Mouse (Mus musculus) liver, postnatal 0 days (tissue): Measurements from ENCODE around the gene Mapkapk5. TPM values are rescaled to one million over a fixed set of nuclear protein-coding genes. Genes with fewer than 3 reads are reported as not detected.

Experiments
- ATAC-seq: fragments of 200-750 bp; cut with Nextera tagmentation; 2 replicates; pipeline ENCODE4 v1.8.0; 2017; ENCODE audit warnings: mild to moderate bottlenecking, moderate library complexity
- DNase-seq: peaks from one replicate; pipeline ENCODE4 v3.0.0-alpha.2; 2016
- H3K27ac ChIP-seq: fragments of 300-500 bp; sonication (generic); 2 replicates; pipeline ENCODE4 v1.5.1; 2014; ENCODE audit warnings: antibody characterized with exemption, moderate library complexity, mild to moderate bottlenecking, low read depth
- H3K27me3 ChIP-seq: fragments of 300-500 bp; sonication (generic); 2 replicates; pipeline ENCODE4 v1.6.1; 2014; ENCODE audit warnings: low read length, control low read depth, mixed read lengths; ENCODE audit not compliant: insufficient read depth
- H3K36me3 ChIP-seq: fragments of 300-500 bp; sonication (generic); replicated peaks from 2 replicates; pipeline ENCODE4 v1.6.1; 2014; ENCODE audit warnings: mild to moderate bottlenecking, control low read depth, low read length, moderate library complexity, mixed read lengths; ENCODE audit not compliant: insufficient read depth
- H3K4me1 ChIP-seq: fragments of 300-500 bp; sonication (generic); 2 replicates; pipeline ENCODE4 v1.6.1; 2014; ENCODE audit warnings: antibody characterized with exemption, mild to moderate bottlenecking, control low read depth; ENCODE audit not compliant: insufficient read depth
- H3K4me2 ChIP-seq: fragments of 300-500 bp; sonication (generic); 2 replicates; pipeline ENCODE4 v1.6.1; 2014; ENCODE audit warnings: low read depth, mild to moderate bottlenecking, low read length, moderate library complexity, mixed read lengths
- H3K4me3 ChIP-seq: fragments of 300-500 bp; sonication (generic); 2 replicates; pipeline ENCODE4 v1.5.1; 2014; ENCODE audit warnings: low read depth, low read length
- H3K9ac ChIP-seq: fragments of 300-500 bp; sonication (generic); replicated peaks from 2 replicates; pipeline ENCODE4 v1.6.1; 2014; ENCODE audit warnings: mild to moderate bottlenecking, moderate library complexity
- H3K9me3 ChIP-seq: fragments of 300-500 bp; sonication (generic); 2 replicates; pipeline ENCODE4 v1.6.1; 2016; ENCODE audit warnings: mild to moderate bottlenecking, control low read depth, low read length, mixed read lengths
- CTCF ChIP-seq: sonication (generic); IDR thresholded peaks from 2 replicates; pipeline ENCODE4 v1.5.1; 2016; ENCODE audit warnings: antibody characterized with exemption, low read depth
- EP300 ChIP-seq: IDR thresholded peaks from 2 replicates; pipeline ENCODE4 v1.6.1; 2016; ENCODE audit warnings: antibody characterized with exemption, low read depth, mild to moderate bottlenecking
- WGBS: fragments of 180-500 bp; shearing (Covaris S2); extraction: QIAGEN DNeasy Blood & Tissue Kit; methylation state at CpG from one replicate; pipeline ENCODE4 v1.1.7; 2014; ENCODE audit not compliant: insufficient replicate concordance; 5-methylcytosine and 5-hydroxymethylcytosine counted together
- polyA plus RNA-seq: library from polyadenylated mRNA; unstranded; fragments of >200 nt; fragmentation: Nextera tagmentation; extraction: Ambion mirVana; gene quantifications from 2 replicates; pipeline ENCODE4 v1.2.1, GENCODE M21; 2015

The Mapkapk5 gene
- polyA plus RNA-seq, 1 experiment from 2014 or later: 18.1 TPM

DNA sequence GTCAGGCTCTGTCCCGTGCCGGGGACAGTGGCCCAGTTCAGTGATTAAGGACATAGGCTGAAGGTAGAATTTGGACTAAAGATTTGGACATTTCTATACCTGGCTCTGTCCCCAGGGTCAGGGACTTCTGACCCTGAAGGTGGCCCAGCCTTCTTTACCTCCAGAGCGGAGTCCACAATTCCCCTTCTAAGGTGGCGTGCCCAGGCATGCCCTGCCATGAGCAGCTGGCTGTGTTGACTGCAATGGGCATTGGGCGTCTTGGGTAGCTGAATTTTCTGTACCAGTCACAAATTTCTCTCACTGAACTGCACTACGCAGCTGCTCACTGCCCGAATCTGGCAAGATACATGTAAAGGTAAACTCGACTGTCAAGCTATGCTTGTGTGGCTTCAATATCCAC, 36.2 kb upstream of the Mapkapk5 start:
- 81% methylated on average over 8 of the region's 8 CpGs for WGBS
- TF ChIP-seq EP300 (no peak), CTCF (no peak)

DNA sequence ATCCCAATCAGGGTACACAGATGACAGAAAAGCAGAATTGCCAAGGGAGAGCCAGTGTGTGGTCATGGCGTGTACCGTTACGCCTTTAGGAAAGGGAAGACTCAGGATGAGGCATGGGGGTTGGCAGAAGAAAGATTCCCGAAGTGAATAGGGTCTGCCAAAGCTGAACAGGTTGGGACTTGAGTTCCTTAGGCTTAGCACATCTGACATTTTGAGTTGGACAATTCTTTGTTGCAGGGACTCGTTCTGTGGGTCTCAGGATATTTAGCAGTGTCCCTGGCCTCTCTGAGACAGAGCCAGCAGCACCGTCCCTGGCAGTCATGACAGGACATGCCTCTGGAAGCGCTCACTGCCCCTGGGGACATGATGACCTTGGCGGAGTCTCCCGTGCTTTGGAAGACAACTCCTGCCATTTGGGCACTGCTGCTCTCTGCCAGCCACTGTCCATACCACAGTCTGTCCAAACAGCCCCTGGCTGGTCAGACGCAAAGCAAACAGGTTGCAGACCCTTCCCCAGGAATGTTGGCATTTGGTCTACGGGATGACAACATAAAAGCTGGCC, 31.3 kb upstream of the Mapkapk5 start:
- 86% methylated on average over 11 of the region's 11 CpGs for WGBS
- Histone ChIP-seq H3K9me3 (no peaks in the 10 kb centered on the region), H3K36me3 (peaks cover 71% of the 10 kb centered on the region), H3K4me2 (no peak overlapping the region), H3K9ac (no peak overlapping the region), H3K27ac (no peak overlapping the region), H3K4me3 (no peak overlapping the region), H3K27me3 (no peaks in the 10 kb centered on the region), H3K4me1 (no peaks in the 10 kb centered on the region)
- TF ChIP-seq EP300: no peak
- no peak for TF ChIP-seq CTCF
- no peak for ATAC-seq
- no peak for DNase-seq

More for the DNA sequence above, 36.2 kb upstream of the Mapkapk5 start:
- peaks cover 33% of the 10 kb centered on the region for H3K36me3 ChIP-seq
- no peaks in the 10 kb centered on the region for H3K27me3 ChIP-seq
- DNase-seq (no peak), ATAC-seq (no peak)
- no peak overlapping the region for H3K9ac ChIP-seq
- no peak overlapping the region for H3K4me3 ChIP-seq
- H3K4me1 ChIP-seq: peaks cover 32% of the 10 kb centered on the region
- 0 out of 2 replicates have a peak overlapping the region, but pooled peaks have one; percentile 11 for H3K27ac ChIP-seq
- no peak overlapping the region for H3K4me2 ChIP-seq
- H3K9me3 ChIP-seq: no peaks in the 10 kb centered on the region

DNA sequence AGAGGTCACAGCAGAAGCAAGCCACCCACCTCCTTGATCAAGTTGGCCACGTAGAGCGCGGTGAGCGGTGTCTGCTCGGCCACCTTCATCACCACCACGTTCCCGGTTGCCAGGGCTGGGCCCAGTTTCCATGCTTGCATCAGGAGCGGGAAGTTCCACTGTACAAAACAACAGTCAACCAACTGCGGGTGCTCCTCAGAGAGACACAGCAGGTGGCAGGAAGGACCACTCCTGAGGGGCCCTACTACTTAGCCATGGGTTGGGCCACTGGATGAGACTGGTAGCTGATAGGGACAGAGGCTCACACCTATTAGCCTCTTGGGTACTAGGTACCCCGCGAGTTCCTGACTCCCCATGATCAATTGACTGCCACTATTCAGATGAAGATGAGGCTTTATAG, 30.2 kb upstream of the Mapkapk5 start:
- no peak overlapping the region for H3K4me3 ChIP-seq
- peaks cover 81% of the 10 kb centered on the region for H3K36me3 ChIP-seq
- no peaks in the 10 kb centered on the region for H3K4me1 ChIP-seq
- H3K9me3 ChIP-seq: no peaks in the 10 kb centered on the region
- WGBS: 90% methylated on average over 11 of the region's 11 CpGs
- no peak overlapping the region for H3K27ac ChIP-seq
- H3K4me2 ChIP-seq: no peak overlapping the region
- ATAC-seq (no peak), DNase-seq (no peak)
- no peaks in the 10 kb centered on the region for H3K27me3 ChIP-seq
- no peak for TF ChIP-seq EP300
- TF ChIP-seq CTCF: no peak
- no peak overlapping the region for H3K9ac ChIP-seq

DNA sequence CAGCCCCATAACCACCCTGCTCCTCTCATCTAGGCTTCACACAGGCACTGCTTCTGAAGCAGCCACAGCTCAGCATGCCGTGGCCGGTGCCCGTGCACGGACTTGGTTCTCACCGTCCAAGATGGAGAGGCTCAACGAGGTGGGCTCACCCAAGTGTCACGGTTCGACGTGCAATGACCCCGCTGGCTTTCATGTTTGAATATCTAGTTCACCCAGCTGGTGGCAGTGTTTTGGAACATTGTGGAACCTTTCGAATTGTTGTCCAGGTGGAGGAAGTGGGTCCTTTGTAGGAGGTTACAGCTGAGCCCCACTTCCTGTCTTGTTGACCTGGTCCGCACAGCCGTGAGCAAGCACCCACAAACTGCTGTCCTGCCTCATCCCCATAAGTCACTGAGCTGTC, 28.4 kb upstream of the Mapkapk5 start:
- Histone ChIP-seq H3K4me1 (no peaks in the 10 kb centered on the region), H3K4me3 (no peak overlapping the region), H3K9ac (no peak overlapping the region), H3K36me3 (peaks cover 85% of the 10 kb centered on the region), H3K27me3 (no peaks in the 10 kb centered on the region), H3K27ac (no peak overlapping the region), H3K9me3 (no peaks in the 10 kb centered on the region), H3K4me2 (no peak overlapping the region)
- DNase-seq (no peak), ATAC-seq (no peak)
- TF ChIP-seq EP300 (no peak), CTCF (0 out of 2 replicates have a peak, but pooled peaks have one; percentile 21)
- 79% methylated on average over 13 of the region's 13 CpGs for WGBS

DNA sequence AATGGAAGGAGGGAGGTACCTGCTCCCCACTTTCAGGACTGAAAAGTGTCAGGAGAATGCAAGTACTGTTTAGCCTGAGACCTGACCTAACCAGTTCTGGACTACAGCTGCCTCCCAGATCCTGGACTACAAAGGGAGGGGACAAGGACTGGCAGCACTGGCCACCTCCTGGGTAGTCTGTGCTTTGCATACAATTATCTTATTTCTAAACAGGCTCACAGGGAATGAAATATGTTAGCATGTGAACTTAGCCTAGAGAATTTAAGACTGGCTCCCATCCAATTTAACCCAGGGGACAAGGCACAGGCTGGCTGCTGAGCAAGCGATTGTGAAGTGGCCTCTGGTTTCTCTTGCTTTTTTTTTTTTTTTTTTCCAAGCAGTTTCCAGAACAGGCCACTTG, 25.1 kb upstream of the Mapkapk5 start:
- Histone ChIP-seq H3K4me1 (no peaks in the 10 kb centered on the region), H3K36me3 (peaks cover 75% of the 10 kb centered on the region), H3K9ac (no peak overlapping the region), H3K27me3 (no peaks in the 10 kb centered on the region), H3K9me3 (no peaks in the 10 kb centered on the region), H3K4me3 (no peak overlapping the region), H3K4me2 (no peak overlapping the region), H3K27ac (no peak overlapping the region)
- ATAC-seq (no peak), DNase-seq (no peak)
- no peak for TF ChIP-seq EP300
- TF ChIP-seq CTCF: no peak
- WGBS: 77% methylated on average over 1 of the region's 1 CpGs

DNA sequence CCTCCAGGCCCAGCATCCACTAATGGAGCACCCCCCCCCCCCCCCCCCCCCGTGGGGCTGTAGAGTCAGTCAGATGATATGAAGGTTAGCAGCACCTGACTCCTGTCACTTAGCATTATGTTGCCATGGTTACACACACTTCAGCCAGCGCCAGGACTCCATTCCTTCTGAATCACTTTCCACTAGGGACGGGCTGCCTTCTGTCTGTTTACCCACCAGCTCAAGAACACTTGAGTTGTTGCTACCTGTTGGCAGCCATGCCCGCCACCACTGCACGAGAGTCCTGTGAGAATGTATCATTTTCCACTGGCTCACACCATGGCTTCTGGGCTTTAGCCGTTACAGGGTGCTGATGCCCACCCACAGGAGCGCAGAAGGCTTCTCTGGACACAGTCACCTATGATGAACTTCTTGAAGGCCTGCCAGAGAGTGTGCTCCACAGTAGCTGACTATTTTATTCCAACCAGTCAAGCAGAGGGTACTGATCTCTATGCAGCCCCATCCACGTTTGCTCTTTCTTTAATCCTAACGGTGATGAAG, 24.2 kb upstream of the Mapkapk5 start:
- Histone ChIP-seq H3K36me3 (peaks cover 71% of the 10 kb centered on the region), H3K4me3 (no peak overlapping the region), H3K27me3 (no peaks in the 10 kb centered on the region), H3K27ac (no peak overlapping the region), H3K4me2 (no peak overlapping the region), H3K9me3 (no peaks in the 10 kb centered on the region), H3K9ac (no peak overlapping the region), H3K4me1 (peaks cover 4% of the 10 kb centered on the region; the same call in 1 of the 2 replicates)
- 84% methylated on average over 9 of the region's 9 CpGs for WGBS
- no peak for TF ChIP-seq EP300
- no peak for TF ChIP-seq CTCF
- DNase-seq (no peak), ATAC-seq (no peak)
